Mouse (Mus musculus) large intestine, adult 2 months (tissue): Measurements from ENCODE around the gene Setd3. TPM values are rescaled to one million over a fixed set of nuclear protein-coding genes. Genes with fewer than 3 reads are reported as not detected.
"Not testable (repeated sequence)": the region's sequence is repeated elsewhere in the genome, so short reads cannot be mapped to it uniquely, and the experiment has no call there.

Experiments used
- DNase-seq: peaks from one replicate; pipeline ENCODE4 v3.0.0-alpha.2; 2012; ENCODE audit warnings: low read depth, low spot score
- WGBS: fragments of 180-500 bp; shearing (Covaris S2); methylation state at CpG from one replicate; pipeline ENCODE4 v1.1.7; 2018; 5-methylcytosine and 5-hydroxymethylcytosine counted together
- polyA plus RNA-seq: library from polyadenylated mRNA; depleted of rRNA; stranded (reverse); fragments of >200 nt; gene quantifications from 2 replicates; pipeline ENCODE4 v1.2.3, GENCODE M21; 2012

The Setd3 gene
- polyA plus RNA-seq, 1 experiment, result 20.4 TPM

GRCm38 (mm10) chr12:108159863-108160262 lies 19.3 kb downstream of the Setd3 start:
- no peak for DNase-seq

DNA sequence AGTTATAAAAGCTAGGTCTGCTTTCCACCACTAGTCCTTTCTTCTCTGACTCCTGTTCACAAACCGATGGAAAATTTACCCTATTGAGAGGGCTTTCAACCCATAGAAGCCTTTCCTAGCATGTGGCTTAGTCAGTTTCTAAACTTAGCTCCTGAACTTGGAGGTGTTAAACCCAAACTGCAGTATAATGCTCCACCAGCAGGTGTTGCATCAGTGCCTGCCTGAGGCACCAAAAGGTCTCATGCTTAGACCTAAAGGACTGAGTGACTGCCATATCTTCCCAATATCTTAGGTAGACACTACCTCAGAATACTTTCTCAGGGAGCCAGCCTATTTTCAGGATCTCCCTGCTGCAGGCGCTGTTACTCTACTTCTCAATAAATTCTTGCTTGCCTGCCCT lies 26.4 kb downstream of the Setd3 start:
- WGBS, result 96% methylated on average over 2 of the region's 2 CpGs
- no peak for DNase-seq

- DNase-seq, result no peak
- 72% methylated on average over 3 of the region's 3 CpGs for WGBS
Observed at GRCm38 (mm10) chr12:108149764-108150163, 29.4 kb downstream of the Setd3 start.

GRCm38 (mm10) chr12:108145198-108145597 lies 33.9 kb downstream of the Setd3 start:
- WGBS, result 95% methylated on average over 3 of the region's 3 CpGs
- no peak for DNase-seq

DNA sequence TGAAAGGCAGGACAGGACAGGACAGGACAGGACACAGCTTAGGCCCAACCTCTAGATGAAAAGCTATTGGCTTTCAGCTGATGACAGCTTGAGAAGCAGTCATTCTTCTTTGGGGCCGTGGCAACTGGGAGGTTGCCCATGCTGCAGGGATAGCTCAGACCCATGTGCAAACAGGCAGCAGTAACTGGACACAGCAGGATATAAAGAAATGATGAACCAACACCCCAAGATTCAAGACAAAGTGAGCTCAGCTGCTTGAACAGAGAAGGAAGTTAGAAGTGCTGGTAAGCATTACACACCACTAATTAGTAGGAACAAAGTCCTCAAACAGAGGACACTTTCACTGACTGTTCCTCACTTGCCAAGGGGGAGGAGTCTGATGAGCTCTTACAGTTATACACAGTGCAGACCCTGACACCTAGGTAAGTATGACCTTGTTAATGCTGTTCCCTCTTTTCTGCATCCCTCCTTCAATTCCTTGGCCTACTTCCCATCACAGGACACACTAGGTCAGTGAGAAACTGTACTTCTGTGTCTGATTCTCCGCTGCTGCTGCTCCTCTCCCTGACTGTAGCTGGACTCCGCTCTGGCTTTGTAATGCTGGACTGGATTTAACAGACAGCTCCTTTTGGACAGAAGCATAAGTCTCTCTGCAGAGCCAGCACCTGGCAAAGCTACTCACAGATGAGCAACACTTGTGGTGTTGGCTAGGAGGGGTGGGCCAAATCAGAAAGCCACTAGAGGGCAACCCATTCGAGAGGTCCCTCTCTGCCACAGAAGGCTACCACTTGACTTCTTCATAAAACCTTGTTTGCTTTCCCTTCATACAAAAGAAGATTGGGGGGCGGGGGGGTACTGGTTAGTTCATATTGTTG lies 35.3 kb downstream of the Setd3 start:
- 75% methylated on average over 5 of the region's 5 CpGs for WGBS
- DNase-seq, result no peak

DNA sequence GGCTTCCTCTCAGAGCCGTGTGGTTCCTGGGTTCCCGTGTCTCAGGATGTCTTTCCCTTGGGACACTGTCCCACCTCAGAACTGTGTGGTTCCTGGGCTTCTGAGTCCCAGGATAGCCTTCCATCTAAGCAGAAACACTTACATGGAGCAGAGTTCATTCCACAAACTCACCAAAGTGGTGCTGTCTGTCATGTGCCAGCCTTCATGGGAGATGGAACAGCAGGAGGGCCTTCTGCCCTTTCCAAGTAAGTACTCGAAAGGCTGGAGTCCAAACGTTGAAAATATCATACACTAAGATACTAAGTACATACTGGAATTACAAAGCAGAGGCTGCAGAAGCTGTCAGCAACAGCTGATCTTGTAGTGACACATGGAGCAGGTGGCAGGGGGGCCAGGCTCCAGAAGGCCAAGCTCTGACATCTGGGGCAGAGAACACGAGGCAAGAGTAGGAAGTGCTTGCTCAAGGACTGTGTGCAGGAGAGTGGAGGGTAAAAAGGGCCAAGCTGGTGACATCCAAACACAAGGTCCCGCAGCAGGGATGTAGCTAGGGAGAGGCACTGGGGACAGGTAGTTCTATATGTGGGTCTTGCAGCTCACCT lies 43.4 kb downstream of the Setd3 start:
- WGBS, result 76% methylated on average over 6 of the region's 6 CpGs
- DNase-seq, result no peak

DNA sequence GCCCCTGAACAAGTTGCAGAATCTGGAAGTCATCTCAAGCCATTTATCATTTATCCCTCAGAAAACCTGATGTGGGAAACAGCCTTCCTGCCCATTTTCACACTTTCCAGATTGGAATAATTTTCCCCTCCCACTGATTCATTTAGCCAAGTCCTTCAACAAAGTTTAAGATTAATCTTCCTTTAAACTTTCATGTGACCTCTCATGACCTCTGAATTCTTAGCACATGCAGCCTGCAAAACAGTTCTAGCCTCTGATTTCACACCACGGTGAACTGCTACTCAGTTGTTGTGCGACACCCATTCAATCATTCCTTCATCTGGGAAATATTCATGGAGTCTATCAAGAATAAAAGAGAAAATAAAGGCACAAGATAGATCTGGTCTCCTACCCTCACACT lies 45.9 kb downstream of the Setd3 start:
- no peak for DNase-seq

GRCm38 (mm10) chr12:108132450-108133070 lies 46.6 kb downstream of the Setd3 start:
- DNase-seq, result no peak
- WGBS, result 88% methylated on average over 8 of the region's 8 CpGs

More for the DNA sequence above, 45.9 kb downstream of the Setd3 start:
- 85% methylated on average over 2 of the region's 2 CpGs for WGBS

GRCm38 (mm10) chr12:108121288-108121687 lies 57.8 kb downstream of the Setd3 start:
- DNase-seq, result peak; percentile 33
- 17% methylated on average over 2 of the region's 2 CpGs for WGBS

DNA sequence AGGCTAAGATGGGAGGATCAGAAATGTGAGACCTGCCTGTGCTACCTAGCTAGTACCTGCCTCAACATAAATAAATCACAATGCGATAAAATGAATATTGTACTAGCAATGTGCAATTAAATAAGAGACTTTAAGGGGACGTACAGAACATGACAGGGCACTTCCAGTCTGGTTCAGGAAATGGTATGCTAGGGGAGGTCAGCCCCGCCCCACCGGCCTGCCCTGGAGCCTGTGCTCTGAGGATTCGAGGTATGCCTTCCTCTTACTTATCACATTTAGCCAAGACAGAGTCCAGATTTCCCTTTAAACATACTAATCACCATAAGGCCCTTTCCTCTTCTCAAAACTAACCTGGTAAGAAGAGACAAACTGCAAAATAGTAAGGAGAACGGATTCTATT lies 58.7 kb downstream of the Setd3 start:
- 54% methylated on average over 6 of the region's 6 CpGs for WGBS
- no peak for DNase-seq

DNA sequence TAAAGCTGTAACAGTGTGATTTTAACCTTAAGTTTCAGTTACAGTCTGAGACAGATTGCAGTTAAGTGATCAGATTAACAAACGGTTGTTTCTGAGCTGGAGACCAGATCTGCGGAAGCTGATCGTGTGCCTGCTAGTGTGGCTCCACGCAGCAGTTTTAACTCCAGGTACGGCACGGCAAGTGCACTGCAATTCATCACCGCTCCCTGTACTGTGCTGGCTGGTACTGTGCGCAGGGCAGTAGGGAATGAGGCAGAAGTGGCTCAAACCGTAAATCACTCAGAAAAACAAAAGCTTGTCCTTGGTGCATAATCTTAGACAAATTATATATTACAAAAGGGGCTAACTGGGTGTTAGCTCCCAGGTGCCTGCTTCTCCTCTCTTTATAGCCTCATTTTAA lies 59.2 kb downstream of the Setd3 start:
- WGBS, result 77% methylated on average over 9 of the region's 9 CpGs

GRCm38 (mm10) chr12:108118902-108119531 lies 60.1 kb downstream of the Setd3 start:
- WGBS, result 87% methylated on average over 19 of the region's 19 CpGs

More for the DNA sequence above, 59.2 kb downstream of the Setd3 start:
- no peak for DNase-seq

GRCm38 (mm10) chr12:108118503-108118901 lies 60.6 kb downstream of the Setd3 start:
- DNase-seq, result no peak
- WGBS, result 81% methylated on average over 10 of the region's 10 CpGs

More at GRCm38 (mm10) chr12:108118902-108119531, 60.1 kb downstream of the Setd3 start:
- DNase-seq, result no peak

- DNase-seq, result no peak
- WGBS, result 62% methylated on average over 12 of the region's 12 CpGs
Observed at GRCm38 (mm10) chr12:108111191-108111590, 67.9 kb downstream of the Setd3 start.

DNA sequence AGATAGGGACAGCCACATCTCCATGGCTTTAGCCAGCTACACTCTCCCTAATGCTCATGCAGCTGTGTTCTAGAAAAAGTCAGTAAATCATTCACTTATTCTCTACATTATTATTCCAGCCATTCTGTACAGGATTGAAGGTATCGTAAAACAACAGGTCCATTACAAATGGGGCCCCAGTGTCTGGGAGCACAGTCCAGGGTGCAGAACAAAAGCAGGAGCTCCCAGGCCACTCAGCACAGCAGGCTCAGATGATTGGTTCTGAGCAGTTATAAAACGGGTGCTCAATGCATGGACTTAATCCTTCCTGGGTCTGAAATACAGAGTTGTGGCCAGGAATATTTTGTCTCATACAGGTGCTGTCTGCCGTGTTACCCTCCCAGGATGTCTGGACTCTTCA lies 68.4 kb downstream of the Setd3 start:
- 46% methylated on average over 3 of the region's 3 CpGs for WGBS
- no peak for DNase-seq

DNA sequence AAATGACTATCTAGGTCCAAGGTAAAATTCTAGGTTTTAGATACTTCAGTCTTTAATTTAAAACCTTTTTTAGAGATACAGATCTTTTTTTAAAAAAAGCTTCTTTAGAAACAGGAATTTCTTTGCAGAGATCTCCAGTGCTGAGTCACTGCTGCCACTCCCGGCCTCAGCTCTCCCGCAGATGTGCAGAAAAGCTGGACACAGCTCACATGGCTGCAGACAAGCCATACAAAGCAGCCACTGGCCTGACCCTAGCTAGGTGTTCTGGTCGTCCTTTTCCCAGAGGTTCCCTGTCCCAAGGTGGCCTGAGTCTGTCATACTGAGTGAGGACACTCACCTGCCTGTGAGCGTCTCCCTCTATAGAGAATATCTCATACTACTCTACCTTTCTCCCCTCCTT lies 69.4 kb downstream of the Setd3 start:
- WGBS, result 61% methylated on average over 4 of the region's 4 CpGs

GRCm38 (mm10) chr12:108108591-108108990 lies 70.5 kb downstream of the Setd3 start:
- WGBS, result 87% methylated on average over 7 of the region's 7 CpGs
- not testable (repeated sequence) for DNase-seq

More for the DNA sequence above, 69.4 kb downstream of the Setd3 start:
- DNase-seq, result no peak

GRCm38 (mm10) chr12:108103292-108103691 lies 75.8 kb downstream of the Setd3 start:
- 51% methylated on average over 6 of the region's 6 CpGs for WGBS

DNA sequence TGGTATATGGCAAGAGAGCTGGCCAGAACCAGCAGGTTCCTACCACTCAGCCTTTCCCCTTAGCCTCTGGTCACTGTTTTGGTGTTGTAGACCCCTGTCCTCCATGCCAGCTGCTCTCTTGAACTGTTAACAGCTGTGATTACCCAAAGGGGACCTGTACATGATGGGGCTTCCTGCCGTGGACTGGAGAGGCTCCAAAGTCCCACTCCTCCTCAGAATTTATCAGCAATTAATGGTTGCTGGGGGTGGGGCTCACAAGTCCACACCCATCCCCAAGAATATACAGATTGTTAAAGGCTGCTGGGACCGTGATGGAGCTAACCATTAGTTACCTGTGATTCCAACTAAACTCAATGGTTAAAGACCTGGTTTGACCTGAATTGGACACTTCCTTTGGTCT lies 77.0 kb downstream of the Setd3 start:
- WGBS, result 49% methylated on average over 2 of the region's 2 CpGs
- DNase-seq, result no peak

More at GRCm38 (mm10) chr12:108103292-108103691, 75.8 kb downstream of the Setd3 start:
- DNase-seq, result no peak

DNA sequence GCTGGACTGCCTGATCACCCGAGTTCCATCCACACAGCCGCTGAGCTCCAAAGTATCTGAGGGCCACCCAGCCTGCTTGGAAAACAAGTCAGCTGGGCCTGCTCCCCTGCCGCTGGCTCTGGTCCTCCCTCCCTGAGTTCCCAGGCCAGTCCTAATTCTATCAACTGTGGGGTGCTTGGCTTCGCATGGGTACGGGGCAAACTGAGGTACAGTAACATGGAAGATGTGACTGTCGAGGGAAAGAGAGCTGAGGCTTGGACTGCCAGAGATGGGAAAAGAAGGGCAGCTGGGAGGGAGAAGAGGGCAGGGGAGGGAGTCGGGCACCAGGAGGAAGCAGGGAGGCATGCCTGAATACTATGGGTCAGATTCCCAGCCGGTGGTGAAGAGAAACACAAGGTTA lies 78.9 kb downstream of the Setd3 start:
- no peak for DNase-seq
- 80% methylated on average over 8 of the region's 8 CpGs for WGBS
